ENCODE assay signal across 7 mouse cellular contexts in the genomic region with DNA sequence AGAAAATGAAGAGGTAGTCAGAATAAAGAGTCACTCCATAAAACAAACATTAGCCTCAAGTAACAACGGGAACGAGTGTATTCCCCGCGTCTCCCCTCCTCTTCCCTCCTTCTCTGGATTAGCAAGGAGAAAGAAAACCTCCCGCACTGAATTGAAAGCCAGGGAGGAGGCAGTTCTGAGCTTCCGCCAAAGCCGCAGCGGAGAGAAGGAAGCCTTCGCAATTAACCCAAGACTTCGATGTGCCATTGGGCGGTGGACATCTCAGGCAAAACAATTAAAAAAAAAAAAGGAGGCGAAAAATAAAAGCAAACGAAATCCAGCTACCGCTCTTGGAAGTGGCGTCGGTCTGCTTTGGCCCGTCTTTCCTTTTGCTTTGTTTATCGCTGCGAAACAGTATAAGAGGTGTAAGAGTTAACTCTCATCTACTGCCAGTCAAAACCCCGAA. TPM values are rescaled to one million over a fixed set of nuclear protein-coding genes. Genes with fewer than 3 reads are reported as not detected.
DNase-seq lines count a peak whose midpoint lies in the region; ATAC-seq and TF ChIP-seq lines count a peak whose summit lies in the region.

No protein-coding gene starts in this region.

- no peaks in the 10 kb centered on the region for H3K9me3 ChIP-seq in MEL (replicated peaks; ENCODE audit: insufficient read depth, low read length)
- no peaks in the 10 kb centered on the region for H3K9me3 ChIP-seq in embryonic facial prominence, embryonic 10.5 days
- no peaks in the 10 kb centered on the region for H3K9me3 ChIP-seq in hindbrain, embryonic 14.5 days (ENCODE audit: control insufficient read depth, low read length)
- no peaks in the 10 kb centered on the region for H3K9me3 ChIP-seq in liver, embryonic 14.5 days (ENCODE audit: control insufficient read depth, low read length)
- H3K9me3 ChIP-seq in neural tube, embryonic 13.5 days, result no peaks in the 10 kb centered on the region

- no peak for TF ChIP-seq EP300 in MEL (IDR thresholded peaks at IDR 0.05; ENCODE audit: low read depth in 1 of 2, low read length in 2 of 2)
- no peak for TF ChIP-seq EP300 in liver, embryonic 14.5 days (IDR thresholded peaks at IDR 0.05; ENCODE audit: low read depth)

- peak overlapping the region; percentile 77 for H3K9ac ChIP-seq in MEL (ENCODE audit: control insufficient read depth, low read depth, low read length, poor library complexity, severe bottlenecking)
- H3K9ac ChIP-seq in hindbrain, embryonic 14.5 days, result peak overlapping the region; percentile 58
- H3K9ac ChIP-seq in liver, embryonic 14.5 days (replicated peaks), result peak overlapping the region; percentile 100
- 0 out of 2 replicates have a peak overlapping the region, but pooled peaks have one; percentile 49 for H3K9ac ChIP-seq in neural tube, embryonic 13.5 days

- H3K4me3 ChIP-seq in MEL (ENCODE audit: control insufficient read depth in 1 of 2, insufficient read depth in 1 of 2, low read depth in 2 of 2, low read length in 2 of 2), result peak overlapping the region; percentile 73 to 97
- H3K4me3 ChIP-seq in embryonic facial prominence, embryonic 10.5 days, result peak overlapping the region; percentile 52; the same call in 1 of the 2 replicates
- H3K4me3 ChIP-seq in hindbrain, embryonic 14.5 days (replicated peaks; ENCODE audit: low read length), result peak overlapping the region; percentile 33
- peak overlapping the region; percentile 93 to 98 for H3K4me3 ChIP-seq in liver, embryonic 14.5 days (ENCODE audit: insufficient read depth in 1 of 2, low read depth in 2 of 2, low read length in 2 of 2)
- H3K4me3 ChIP-seq in neural tube, embryonic 13.5 days, result peak overlapping the region; percentile 30

- peaks cover 0 to 27% of the 10 kb centered on the region in 2 experiments; a peak in 2 of 4 replicates for H3K36me3 ChIP-seq in MEL (ENCODE audit: control insufficient read depth in 1 of 2, insufficient read depth in 2 of 2, low read length in 2 of 2)
- no peaks in the 10 kb centered on the region for H3K36me3 ChIP-seq in embryonic facial prominence, embryonic 10.5 days (replicated peaks)
- H3K36me3 ChIP-seq in hindbrain, embryonic 14.5 days (replicated peaks; ENCODE audit: control insufficient read depth, insufficient read depth), result no peaks in the 10 kb centered on the region
- peaks cover 26% of the 10 kb centered on the region for H3K36me3 ChIP-seq in liver, embryonic 14.5 days (replicated peaks; ENCODE audit: control insufficient read depth, insufficient read depth, low read depth)
- no peaks in the 10 kb centered on the region for H3K36me3 ChIP-seq in neural tube, embryonic 13.5 days

- H3K27me3 ChIP-seq in MEL (ENCODE audit: control insufficient read depth in 1 of 2, insufficient read depth in 2 of 2, low read length in 2 of 2), result no peaks in the 10 kb centered on the region
- H3K27me3 ChIP-seq in embryonic facial prominence, embryonic 10.5 days (replicated peaks; ENCODE audit: low read depth, poor library complexity, severe bottlenecking), result peaks cover 100% of the 10 kb centered on the region
- peaks cover 89% of the 10 kb centered on the region for H3K27me3 ChIP-seq in hindbrain, embryonic 14.5 days (ENCODE audit: control insufficient read depth, insufficient read depth, low read length)
- H3K27me3 ChIP-seq in liver, embryonic 14.5 days (ENCODE audit: control insufficient read depth, insufficient read depth, low read length), result peaks cover 16% of the 10 kb centered on the region
- peaks cover 98% of the 10 kb centered on the region for H3K27me3 ChIP-seq in neural tube, embryonic 13.5 days

- peaks cover 10 to 27% of the 10 kb centered on the region in 2 experiments for H3K4me1 ChIP-seq in MEL (ENCODE audit: control insufficient read depth in 1 of 2, insufficient read depth in 2 of 2, low read length in 2 of 2)
- peaks cover 26% of the 10 kb centered on the region for H3K4me1 ChIP-seq in embryonic facial prominence, embryonic 10.5 days
- peaks cover 5% of the 10 kb centered on the region; the same call in 1 of the 2 replicates for H3K4me1 ChIP-seq in hindbrain, embryonic 14.5 days (replicated peaks; ENCODE audit: control insufficient read depth, insufficient read depth, low read length)
- H3K4me1 ChIP-seq in liver, embryonic 14.5 days (replicated peaks; ENCODE audit: control insufficient read depth in 2 of 2, insufficient read depth in 2 of 2, low read length in 1 of 2), result peaks cover 23 to 25% of the 10 kb centered on the region in 2 experiments
- H3K4me1 ChIP-seq in neural tube, embryonic 13.5 days (replicated peaks), result peaks cover 25% of the 10 kb centered on the region

- H3K27ac ChIP-seq in MEL (ENCODE audit: control insufficient read depth, low read depth, low read length), result peak overlapping the region; percentile 80
- peak overlapping the region; percentile 37; the same call in 1 of the 2 replicates for H3K27ac ChIP-seq in embryonic facial prominence, embryonic 10.5 days (replicated peaks)
- peak overlapping the region; percentile 84 for H3K27ac ChIP-seq in hindbrain, embryonic 14.5 days
- H3K27ac ChIP-seq in liver, embryonic 14.5 days, result peak overlapping the region; percentile 93
- H3K27ac ChIP-seq in neural tube, embryonic 13.5 days (replicated peaks), result 0 out of 2 replicates have a peak overlapping the region, but pooled peaks have one; percentile 65

- under 1% methylated on average over 20 of the region's 20 CpGs for WGBS in embryonic facial prominence, embryonic 10.5 days
- 1% methylated on average over 20 of the region's 20 CpGs for WGBS in hindbrain, embryonic 14.5 days
- 0% methylated on average over 20 of the region's 20 CpGs for WGBS in liver, embryonic 14.5 days (ENCODE audit: insufficient replicate concordance)
- under 1% methylated on average over 20 of the region's 20 CpGs for WGBS in neural tube, embryonic 13.5 days

- TF ChIP-seq POLR2A in MEL (IDR thresholded peaks at IDR 0.05; ENCODE audit: control insufficient read depth in 1 of 2, insufficient read depth in 1 of 2, low read depth in 1 of 2, low read length in 2 of 2, poor library complexity in 1 of 2), result no peak; a peak in 1 of 4 replicates

- ATAC-seq in hindbrain, embryonic 14.5 days (ENCODE audit: low FRiP score), result no peak
- no peak for ATAC-seq in liver, embryonic 14.5 days (ENCODE audit: insufficient read depth)
- ATAC-seq in neural tube, embryonic 13.5 days (ENCODE audit: low read depth), result no peak
- ATAC-seq in megakaryocyte-erythroid progenitor cell, adult 5-6 weeks (replicated peaks; ENCODE audit: low FRiP score, low TSS enrichment, poor library complexity, severe bottlenecking), result no peak

- peaks cover 62% of the 10 kb centered on the region for H3K79me2 ChIP-seq in MEL (ENCODE audit: control insufficient read depth, insufficient read depth, low read length, poor library complexity)

- DNase-seq in MEL (ENCODE audit: low read depth, low spot score), result peak; percentile 79
- DNase-seq in embryonic facial prominence, embryonic 10.5 days (ENCODE audit: low spot score), result peak; percentile 55
- peak; percentile 46 for DNase-seq in hindbrain, embryonic 14.5 days (ENCODE audit: low spot score)
- DNase-seq in liver, embryonic 14.5 days (ENCODE audit: low read depth in 3 of 3, low spot score in 3 of 3), result no peak
- DNase-seq in thymus, postnatal 0 days (ENCODE audit: low spot score), result no peak

- no peak for TF ChIP-seq RAD21 in MEL (IDR thresholded peaks at IDR 0.05; ENCODE audit: low read depth, low read length)

- TF ChIP-seq CTCF in MEL (IDR thresholded peaks at IDR 0.05 in 2 of 3, conservative IDR thresholded peaks at IDR 0.05 in 1 of 3; ENCODE audit: control insufficient read depth in 1 of 3, insufficient read depth in 1 of 3, low read depth in 2 of 3, low read length in 3 of 3, poor library complexity in 1 of 3, severe bottlenecking in 1 of 3), result no peak
- no peak for TF ChIP-seq CTCF in liver, embryonic 14.5 days (IDR thresholded peaks at IDR 0.05; ENCODE audit: low read depth)

- peak overlapping the region; percentile 40 for H3K4me2 ChIP-seq in hindbrain, embryonic 14.5 days (replicated peaks)
- H3K4me2 ChIP-seq in liver, embryonic 14.5 days (ENCODE audit: low read depth), result peak overlapping the region; percentile 100
- H3K4me2 ChIP-seq in neural tube, embryonic 13.5 days, result peak overlapping the region; percentile 22

RNA-seq across cellular contexts. Expression of a gene that starts 2.1 kb away (rescaled TPM):
- 21.2 and 34.9 TPM in 2 replicates for total RNA-seq in MEL (2012; rRNA removed)
- polyA plus RNA-seq in MEL (2012; ENCODE audit: insufficient read depth in 1 of 2, insufficient read length in 2 of 2, low read depth in 1 of 2, low replicate concordance in 2 of 2, missing spikeins in 1 of 2), result 10 to 100 TPM in 1 of 2 experiments, not detected in 1; 48.9 TPM
- polyA plus RNA-seq in embryonic facial prominence, embryonic 10.5 days (2016; fragmentation: Nextera tagmentation; extraction: Ambion mirVana), result 1.7 and 1.9 TPM in 2 replicates
- polyA plus RNA-seq in hindbrain, embryonic 14.5 days (2014; fragmentation: Nextera tagmentation; extraction: Ambion mirVana), result 5.6 and 7.4 TPM in 2 replicates
- polyA plus RNA-seq in liver, embryonic 14.5 days (2012; rRNA removed), result 72.6 and 74.7 TPM in 2 replicates
- 55.6 and 60.9 TPM in 2 replicates for polyA plus RNA-seq in liver, embryonic 14.5 days (2014; fragmentation: Nextera tagmentation; extraction: Ambion mirVana)
- 1.9 and 2.0 TPM in 2 replicates for polyA plus RNA-seq in neural tube, embryonic 13.5 days (2015; fragmentation: Nextera tagmentation; extraction: Ambion mirVana)
- total RNA-seq in megakaryocyte-erythroid progenitor cell, adult 5-6 weeks (2014; fragmentation: Nextera tagmentation), result 99.5 and 115 TPM in 2 replicates
- total RNA-seq in megakaryocyte-erythroid progenitor cell, adult 5-6 weeks (2017), result 56.3 and 63.8 TPM in 2 replicates
- 0.08 and 0.13 TPM in 2 replicates for polyA plus RNA-seq in thymus, postnatal 0 days (2015; fragmentation: Nextera tagmentation; extraction: Ambion mirVana)

RNA-seq across cellular contexts. Expression of a gene that starts 30.2 kb away (rescaled TPM):
- total RNA-seq in MEL (2012; rRNA removed), result not detected in 2 replicates
- under 1 TPM in 1 of 2 experiments, not detected in 1; 0.14 TPM for polyA plus RNA-seq in MEL (2012; ENCODE audit: insufficient read depth in 1 of 2, insufficient read length in 2 of 2, low read depth in 1 of 2, low replicate concordance in 2 of 2, missing spikeins in 1 of 2)
- 6.3 and 6.7 TPM in 2 replicates for polyA plus RNA-seq in embryonic facial prominence, embryonic 10.5 days (2016; fragmentation: Nextera tagmentation; extraction: Ambion mirVana)
- polyA plus RNA-seq in hindbrain, embryonic 14.5 days (2014; fragmentation: Nextera tagmentation; extraction: Ambion mirVana), result 3.0 and 3.7 TPM in 2 replicates
- 20.5 and 24.5 TPM in 2 replicates for polyA plus RNA-seq in liver, embryonic 14.5 days (2012; rRNA removed)
- polyA plus RNA-seq in liver, embryonic 14.5 days (2014; fragmentation: Nextera tagmentation; extraction: Ambion mirVana), result 24.4 and 30.5 TPM in 2 replicates
- polyA plus RNA-seq in neural tube, embryonic 13.5 days (2015; fragmentation: Nextera tagmentation; extraction: Ambion mirVana), result 5.7 and 5.8 TPM in 2 replicates
- 22.0 and 28.7 TPM in 2 replicates for total RNA-seq in megakaryocyte-erythroid progenitor cell, adult 5-6 weeks (2014; fragmentation: Nextera tagmentation)
- total RNA-seq in megakaryocyte-erythroid progenitor cell, adult 5-6 weeks (2017), result 5.9 and 34.2 TPM in 2 replicates
- 2.8 and 3.5 TPM in 2 replicates for polyA plus RNA-seq in thymus, postnatal 0 days (2015; fragmentation: Nextera tagmentation; extraction: Ambion mirVana)

RNA-seq across cellular contexts. Expression of a gene that starts 58.4 kb away (rescaled TPM):
- 5.0 and 5.9 TPM in 2 replicates for total RNA-seq in MEL (2012; rRNA removed)
- polyA plus RNA-seq in MEL (2012; ENCODE audit: insufficient read depth in 1 of 2, insufficient read length in 2 of 2, low read depth in 1 of 2, low replicate concordance in 2 of 2, missing spikeins in 1 of 2), result 1 to 10 TPM in 1 of 2 experiments, not detected in 1; 9.1 TPM
- polyA plus RNA-seq in embryonic facial prominence, embryonic 10.5 days (2016; fragmentation: Nextera tagmentation; extraction: Ambion mirVana), result 19.3 and 20.5 TPM in 2 replicates
- polyA plus RNA-seq in hindbrain, embryonic 14.5 days (2014; fragmentation: Nextera tagmentation; extraction: Ambion mirVana), result 2.9 and 3.6 TPM in 2 replicates
- 6.1 and 8.7 TPM in 2 replicates for polyA plus RNA-seq in liver, embryonic 14.5 days (2012; rRNA removed)
- 12.1 and 12.9 TPM in 2 replicates for polyA plus RNA-seq in liver, embryonic 14.5 days (2014; fragmentation: Nextera tagmentation; extraction: Ambion mirVana)
- 1.9 and 3.0 TPM in 2 replicates for polyA plus RNA-seq in neural tube, embryonic 13.5 days (2015; fragmentation: Nextera tagmentation; extraction: Ambion mirVana)
- total RNA-seq in megakaryocyte-erythroid progenitor cell, adult 5-6 weeks (2014; fragmentation: Nextera tagmentation), result 22.9 and 27.8 TPM in 2 replicates
- 11.0 and 15.6 TPM in 2 replicates for total RNA-seq in megakaryocyte-erythroid progenitor cell, adult 5-6 weeks (2017)
- polyA plus RNA-seq in thymus, postnatal 0 days (2015; fragmentation: Nextera tagmentation; extraction: Ambion mirVana), result 10.2 and 10.9 TPM in 2 replicates

Comparison
In these comparisons a context has a peak if more than half of its experiments do, and no peak if none do; other contexts are left out.
1. DNase-seq: peak in MEL (single experiment), embryonic facial prominence, embryonic 10.5 days (single experiment) and hindbrain, embryonic 14.5 days (single experiment); none in liver, embryonic 14.5 days (0 of 3) and thymus, postnatal 0 days (single experiment).
2. H3K27ac ChIP-seq: peak in every context shown above with its lines; median percentile 93 in liver, embryonic 14.5 days; 84 in hindbrain, embryonic 14.5 days; 80 in MEL; 65 in neural tube, embryonic 13.5 days; 37 in embryonic facial prominence, embryonic 10.5 days.
3. H3K4me3 ChIP-seq: peak in every context shown above with its lines; median percentile 96 in liver, embryonic 14.5 days; 85 in MEL; 52 in embryonic facial prominence, embryonic 10.5 days; 33 in hindbrain, embryonic 14.5 days; 30 in neural tube, embryonic 13.5 days.
4. H3K9ac ChIP-seq: peak in every context shown above with its lines; median percentile 100 in liver, embryonic 14.5 days; 77 in MEL; 58 in hindbrain, embryonic 14.5 days; 49 in neural tube, embryonic 13.5 days.
5. H3K4me2 ChIP-seq: peak in every context shown above with its lines; median percentile 100 in liver, embryonic 14.5 days; 40 in hindbrain, embryonic 14.5 days; 22 in neural tube, embryonic 13.5 days.